Mouse (Mus musculus) spleen, postnatal 10 days (tissue): ENCODE data around the gene Pnma1.
A peak's percentile ranks its signal among the peaks of the same experiment; 100 is the strongest.

ENCODE experiments used
- DNase-seq, 2 experiments: peaks; one replicate each; pipeline ENCODE4 v3.0.0; 2021 to 2022; ENCODE audit warnings: low spot score in 2 of 2

Pnma1 gene

GRCm38 (mm10) chr12:84109924-84110323 is 38.4 kb downstream of the Pnma1 start:
- DNase-seq: no peak

- DNase-seq: no peak
These were observed 40.6 kb downstream of the Pnma1 start for GRCm38 (mm10) chr12:84107692-84108091.

GRCm38 (mm10) chr12:84107012-84107411 is 41.3 kb downstream of the Pnma1 start:
- DNase-seq: no peak

- DNase-seq: no peak
These were observed 46.8 kb downstream of the Pnma1 start for GRCm38 (mm10) chr12:84101493-84101845.

- peak; percentile 39 to 45 for DNase-seq
These were observed 47.4 kb downstream of the Pnma1 start, which contains the start of gene Acot6 for GRCm38 (mm10) chr12:84100604-84101492. Acot6 (plus strand) TSS chr12:84100654.

- DNase-seq: no peak
These were observed 48.2 kb downstream of the Pnma1 start for GRCm38 (mm10) chr12:84100071-84100470.

- no peak for DNase-seq
These were observed 48.7 kb downstream of the Pnma1 start for GRCm38 (mm10) chr12:84099605-84100004.
